Mouse (Mus musculus) forebrain, embryonic 16.5 days (tissue): Measurements from ENCODE around the gene Pten. TPM values are rescaled to one million over a fixed set of nuclear protein-coding genes. Genes with fewer than 3 reads are reported as not detected.

Experiments
- ATAC-seq: fragments of 200-750 bp; cut with Nextera tagmentation; 2 replicates; pipeline ENCODE4 v1.8.0; 2017; ENCODE audit warnings: mild to moderate bottlenecking, moderate library complexity
- H3K27ac ChIP-seq: fragments of 300-500 bp; sonication (generic); 2 replicates; pipeline ENCODE4 v1.5.1; 2014; ENCODE audit warnings: low read length, control low read depth
- H3K27me3 ChIP-seq: fragments of 300-500 bp; sonication (generic); replicated peaks from 2 replicates; pipeline ENCODE4 v1.6.1; 2014; ENCODE audit warnings: low read length; ENCODE audit not compliant: control insufficient read depth, insufficient read depth
- H3K36me3 ChIP-seq: fragments of 300-500 bp; sonication (generic); 2 replicates; pipeline ENCODE4 v1.6.1; 2014; ENCODE audit not compliant: control insufficient read depth, insufficient read depth
- H3K4me1 ChIP-seq: fragments of 300-500 bp; sonication (generic); replicated peaks from 2 replicates; pipeline ENCODE4 v1.6.1; 2014; ENCODE audit warnings: low read length; ENCODE audit not compliant: control insufficient read depth, insufficient read depth
- H3K4me2 ChIP-seq: fragments of 300-500 bp; sonication (generic); 2 replicates; pipeline ENCODE4 v1.6.1; 2014; ENCODE audit warnings: mild to moderate bottlenecking, low read length, control low read depth
- H3K4me3 ChIP-seq: fragments of 300-500 bp; sonication (generic); replicated peaks from 2 replicates; pipeline ENCODE4 v1.5.1; 2014; ENCODE audit warnings: mild to moderate bottlenecking, low read length, control low read depth
- H3K9ac ChIP-seq: fragments of 300-500 bp; sonication (generic); replicated peaks from 2 replicates; pipeline ENCODE4 v1.6.1; 2014; ENCODE audit warnings: low read depth, low read length, control low read depth
- H3K9me3 ChIP-seq: fragments of 300-500 bp; sonication (generic); 2 replicates; pipeline ENCODE4 v1.6.1; 2016; ENCODE audit warnings: low read length; ENCODE audit not compliant: control insufficient read depth
- WGBS: fragments of 180-500 bp; shearing (Covaris S2); extraction: QIAGEN DNeasy Blood & Tissue Kit; methylation state at CpG from one replicate; pipeline ENCODE4 v1.1.7; 2014; 5-methylcytosine and 5-hydroxymethylcytosine counted together
- polyA plus RNA-seq: library from polyadenylated mRNA; unstranded; fragments of >200 nt; fragmentation: Nextera tagmentation; extraction: Ambion mirVana; gene quantifications from 2 replicates; pipeline ENCODE4 v1.2.1, GENCODE M21; 2015

Gene Pten
- 11.5 and 13.4 TPM in 2 replicates for polyA plus RNA-seq

DNA sequence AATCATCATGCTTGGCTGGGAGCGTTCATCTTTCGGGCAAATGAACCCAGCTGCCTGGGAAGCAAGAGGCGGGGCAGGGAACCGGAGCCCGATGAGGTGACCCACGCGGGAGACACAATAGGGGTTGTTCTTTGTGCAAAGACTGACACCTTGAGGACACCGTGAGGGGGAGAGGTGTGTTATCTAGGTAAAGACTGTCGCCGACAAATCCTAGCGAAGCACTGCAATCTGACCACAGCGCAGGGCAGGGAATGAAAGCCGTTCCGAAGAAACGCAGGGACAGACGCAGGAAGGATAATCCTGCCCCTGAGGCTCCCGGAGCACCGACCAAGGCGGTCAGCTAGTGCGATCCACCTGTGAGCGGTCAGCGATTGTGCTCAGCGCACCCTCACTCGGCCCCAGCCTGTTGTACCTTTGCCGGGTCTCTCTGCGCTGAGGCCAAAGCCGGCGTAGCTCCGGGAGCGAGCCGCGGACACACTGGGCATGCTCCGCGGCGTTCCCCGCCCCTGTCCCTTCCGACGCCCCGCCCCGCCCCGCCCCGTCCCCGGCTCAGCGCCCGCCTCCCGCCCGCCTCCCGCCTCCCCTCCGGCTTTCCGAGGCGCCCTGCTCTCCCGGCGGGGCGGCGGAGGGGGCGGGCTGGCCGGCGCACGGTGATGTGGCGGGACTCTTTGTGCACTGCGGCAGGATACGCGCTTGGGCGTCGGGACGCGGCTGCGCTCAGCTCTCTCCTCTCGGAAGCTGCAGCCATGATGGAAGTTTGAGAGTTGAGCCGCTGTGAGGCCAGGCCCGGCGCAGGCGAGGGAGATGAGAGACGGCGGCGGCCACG lies at the start of gene Pten:
Gene Pten (plus strand): TSS at position 598 of the 826 bp plus-strand sequence.
- Histone ChIP-seq H3K4me3 (peak within 1 kb of the TSS; percentile 80), H3K4me2 (peak within 1 kb of the TSS; percentile 82), H3K9ac (peak within 1 kb of the TSS; percentile 97), H3K27ac (peak within 1 kb of the TSS; percentile 99), H3K4me1 (peaks cover 20% of the 10 kb centered on the region), H3K27me3 (no peaks in the 10 kb centered on the region), H3K36me3 (no peaks in the 10 kb centered on the region), H3K9me3 (no peaks in the 10 kb centered on the region)
- peak; percentile 87 for ATAC-seq
- WGBS, result under 1% methylated on average over 64 of the region's 77 CpGs

DNA sequence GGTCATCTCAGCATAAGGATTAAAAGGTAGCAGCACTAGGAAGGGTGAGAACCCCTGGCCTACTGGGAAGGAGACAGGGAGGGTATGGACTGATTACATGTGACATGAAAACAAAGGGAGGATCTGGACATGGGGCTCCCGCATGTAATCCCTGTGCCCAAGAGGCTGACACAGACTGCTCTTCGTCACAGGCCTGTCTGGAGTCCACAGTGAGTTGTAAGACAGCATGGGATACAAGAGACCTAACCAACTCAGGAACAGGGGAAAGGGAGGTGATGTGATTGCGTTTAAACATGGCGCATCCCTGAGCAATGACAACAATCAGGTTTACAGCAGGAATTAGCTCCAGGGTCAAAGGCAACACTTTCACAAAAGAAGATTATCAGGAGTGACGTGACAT lies 48.3 kb upstream of the Pten start:
- 94% methylated on average over 5 of the region's 5 CpGs for WGBS
- Histone ChIP-seq H3K27me3 (no peaks in the 10 kb centered on the region), H3K9ac (no peak overlapping the region)

GRCm38 (mm10) chr19:32710288-32710687 lies 47.0 kb upstream of the Pten start:
- no peak overlapping the region for H3K9ac ChIP-seq
- H3K27ac ChIP-seq, result no peak overlapping the region
- ATAC-seq, result no peak
- H3K9me3 ChIP-seq, result no peaks in the 10 kb centered on the region
- H3K36me3 ChIP-seq, result 0 out of 2 replicates have a peak, but pooled peaks cover 4% of the 10 kb centered on the region
- peaks cover 15% of the 10 kb centered on the region for H3K4me1 ChIP-seq
- no peak overlapping the region for H3K4me3 ChIP-seq
- H3K27me3 ChIP-seq, result no peaks in the 10 kb centered on the region
- WGBS, result 58% methylated on average over 3 of the region's 3 CpGs
- no peak overlapping the region; the same call in 1 of the 2 replicates for H3K4me2 ChIP-seq

More for the DNA sequence above, 48.3 kb upstream of the Pten start:
- Histone ChIP-seq H3K9me3 (no peaks in the 10 kb centered on the region), H3K4me1 (peaks cover 15% of the 10 kb centered on the region), H3K36me3 (0 out of 2 replicates have a peak, but pooled peaks cover 10% of the 10 kb centered on the region), H3K4me3 (no peak overlapping the region), H3K27ac (no peak overlapping the region), H3K4me2 (no peak overlapping the region)
- no peak for ATAC-seq

DNA sequence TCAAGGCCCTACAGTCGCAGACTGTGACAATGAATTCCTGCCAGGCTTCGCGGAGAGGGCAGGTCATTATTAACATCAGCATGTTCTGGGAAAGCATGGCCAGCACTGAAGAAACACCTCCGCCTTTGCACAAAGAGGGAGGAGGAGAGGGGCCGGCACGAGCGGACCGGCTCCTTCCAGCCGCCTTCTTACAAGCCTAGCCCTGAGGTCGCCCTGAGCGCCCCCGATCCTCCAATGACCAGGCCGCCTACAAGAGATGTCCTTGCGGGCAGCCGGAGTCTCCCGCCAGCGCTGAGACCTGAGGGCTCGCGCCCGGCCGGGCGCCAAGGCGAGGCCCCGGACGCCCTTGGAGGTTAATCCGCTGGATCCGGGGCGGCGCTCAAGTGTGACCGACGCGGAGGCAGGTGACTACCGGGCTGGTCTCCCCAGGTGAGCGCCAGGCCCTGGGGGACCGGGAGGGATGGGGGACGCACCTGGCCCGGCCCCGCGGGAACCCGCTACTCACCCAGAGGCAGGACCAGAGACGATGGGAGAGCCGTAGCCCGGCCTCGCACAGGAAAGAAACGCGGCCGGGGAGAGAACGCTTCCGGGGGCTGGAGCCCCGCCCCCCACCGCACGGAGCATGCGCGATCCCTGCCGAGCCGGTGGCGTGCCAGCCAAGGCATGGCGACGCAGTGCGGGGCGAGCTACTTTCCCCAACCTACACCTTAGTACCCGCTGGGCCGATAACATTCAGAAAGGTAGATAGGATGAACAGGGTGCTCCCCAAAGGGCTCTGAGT lies 45.3 kb upstream of the Pten start:
- H3K27ac ChIP-seq, result peak overlapping the region; percentile 92
- H3K36me3 ChIP-seq, result no peaks in the 10 kb centered on the region
- peaks cover 15% of the 10 kb centered on the region for H3K4me1 ChIP-seq
- no peaks in the 10 kb centered on the region for H3K9me3 ChIP-seq
- ATAC-seq, result peak; percentile 98
- peak overlapping the region; percentile 88 for H3K4me3 ChIP-seq
- H3K27me3 ChIP-seq, result no peaks in the 10 kb centered on the region
- peak overlapping the region; percentile 88 for H3K9ac ChIP-seq
- H3K4me2 ChIP-seq, result peak overlapping the region; percentile 69
- under 1% methylated on average over 63 of the region's 63 CpGs for WGBS

GRCm38 (mm10) chr19:32712588-32713042 lies 44.7 kb upstream of the Pten start:
- H3K9ac ChIP-seq, result peak overlapping the region; percentile 88
- peak overlapping the region; percentile 92 for H3K27ac ChIP-seq
- no peaks in the 10 kb centered on the region for H3K36me3 ChIP-seq
- H3K4me3 ChIP-seq, result peak overlapping the region; percentile 88
- ATAC-seq, result peak; percentile 87
- peak overlapping the region; percentile 69 for H3K4me2 ChIP-seq
- H3K27me3 ChIP-seq, result no peaks in the 10 kb centered on the region
- WGBS, result 0% methylated on average over 11 of the region's 11 CpGs
- H3K4me1 ChIP-seq, result peaks cover 15% of the 10 kb centered on the region
- no peaks in the 10 kb centered on the region for H3K9me3 ChIP-seq

- Histone ChIP-seq H3K27me3 (no peaks in the 10 kb centered on the region), H3K4me2 (no peak overlapping the region), H3K4me3 (no peak overlapping the region), H3K27ac (no peak overlapping the region), H3K4me1 (peaks cover 15% of the 10 kb centered on the region), H3K36me3 (no peaks in the 10 kb centered on the region), H3K9me3 (no peaks in the 10 kb centered on the region), H3K9ac (no peak overlapping the region)
- no peak for ATAC-seq
- WGBS, result 73% methylated on average over 3 of the region's 3 CpGs
Observed at GRCm38 (mm10) chr19:32713471-32713870, 43.8 kb upstream of the Pten start.

DNA sequence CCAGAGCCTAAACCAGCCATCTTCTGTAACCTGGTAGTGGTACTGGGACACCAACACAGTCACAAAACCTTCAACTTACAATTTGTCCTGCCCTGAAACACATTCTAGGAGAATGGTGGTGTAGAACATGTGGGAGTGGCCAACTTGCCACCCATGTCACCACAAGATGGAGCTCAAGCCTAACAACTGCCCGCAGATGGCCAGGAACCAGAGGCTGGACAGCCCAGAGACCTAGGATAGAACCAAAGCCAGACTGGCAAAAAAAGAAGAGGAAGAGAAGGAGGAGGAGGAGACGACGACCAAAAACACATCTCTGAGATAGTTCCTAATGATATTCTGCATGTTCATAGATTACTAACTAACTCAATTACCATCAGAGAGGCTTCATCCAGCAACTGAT lies 42.1 kb upstream of the Pten start:
- H3K27ac ChIP-seq, result no peak overlapping the region
- no peaks in the 10 kb centered on the region for H3K36me3 ChIP-seq
- H3K4me1 ChIP-seq, result peaks cover 15% of the 10 kb centered on the region
- WGBS, result 9% methylated on average over 3 of the region's 3 CpGs
- no peak for ATAC-seq
- H3K27me3 ChIP-seq, result no peaks in the 10 kb centered on the region
- no peaks in the 10 kb centered on the region for H3K9me3 ChIP-seq
- H3K9ac ChIP-seq, result no peak overlapping the region
- no peak overlapping the region for H3K4me3 ChIP-seq
- no peak overlapping the region for H3K4me2 ChIP-seq

DNA sequence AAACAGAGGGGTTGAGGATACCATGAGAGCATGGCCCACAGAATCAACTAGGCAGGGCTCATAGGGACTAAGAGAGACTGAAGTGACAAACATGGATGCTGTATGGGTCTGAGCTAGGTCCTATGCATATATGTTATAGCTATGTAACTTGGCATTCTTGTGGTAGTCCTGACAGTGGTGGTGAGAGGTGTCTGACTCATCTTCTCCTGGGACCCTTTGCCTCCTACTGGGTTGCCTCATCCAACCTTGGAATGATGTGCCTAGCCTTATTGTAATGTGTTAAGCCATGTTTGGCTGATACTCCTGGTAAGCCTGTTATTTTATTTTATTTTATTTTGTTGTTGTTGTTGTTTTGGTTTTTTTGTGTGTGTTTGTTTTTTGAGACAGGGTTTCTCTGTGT lies 41.6 kb upstream of the Pten start:
- no peak overlapping the region for H3K9ac ChIP-seq
- no peak overlapping the region for H3K4me3 ChIP-seq
- H3K36me3 ChIP-seq, result no peaks in the 10 kb centered on the region
- no peak for ATAC-seq
- H3K4me2 ChIP-seq, result no peak overlapping the region
- no peak overlapping the region for H3K27ac ChIP-seq
- no peaks in the 10 kb centered on the region for H3K9me3 ChIP-seq
- peaks cover 11% of the 10 kb centered on the region for H3K4me1 ChIP-seq
- no peaks in the 10 kb centered on the region for H3K27me3 ChIP-seq

- Histone ChIP-seq H3K36me3 (no peaks in the 10 kb centered on the region), H3K9me3 (no peaks in the 10 kb centered on the region), H3K4me2 (no peak overlapping the region), H3K27ac (no peak overlapping the region), H3K9ac (no peak overlapping the region), H3K4me3 (no peak overlapping the region), H3K27me3 (no peaks in the 10 kb centered on the region), H3K4me1 (peaks cover 5% of the 10 kb centered on the region)
- 63% methylated on average over 3 of the region's 3 CpGs for WGBS
- no peak for ATAC-seq
Observed at GRCm38 (mm10) chr19:32717590-32717989, 39.7 kb upstream of the Pten start.
